Mouse (Mus musculus) stomach, postnatal 0 days (tissue): ENCODE results near the gene Zfp39.

Experiments used
- CTCF ChIP-seq: IDR thresholded peaks from 2 replicates; pipeline ENCODE4 v1.5.1; 2016; ENCODE audit warnings: antibody characterized with exemption, low read depth, mild to moderate bottlenecking, moderate library complexity
- EP300 ChIP-seq: optimal IDR thresholded peaks from 2 replicates; pipeline ENCODE3; 2016; ENCODE audit warnings: antibody characterized with exemption

GRCm38 (mm10) chr11:58929641-58930040 is 25.6 kb upstream of the Zfp39 start:
- no peak for TF ChIP-seq CTCF
- no peak for TF ChIP-seq EP300
